Mouse (Mus musculus): Measurements from ENCODE around the gene Bap1. TPM values are rescaled to one million over a fixed set of nuclear protein-coding genes. Genes with fewer than 3 reads are reported as not detected.

The Bap1 gene
- total RNA-seq (2014; fragmentation: Nextera tagmentation) (26.4 and 47.0 TPM in 2 replicates), total RNA-seq (2017) (42.5 and 45.9 TPM in 2 replicates), polyA plus RNA-seq (2012) (65.7 and 66.3 TPM in 2 replicates)

DNA sequence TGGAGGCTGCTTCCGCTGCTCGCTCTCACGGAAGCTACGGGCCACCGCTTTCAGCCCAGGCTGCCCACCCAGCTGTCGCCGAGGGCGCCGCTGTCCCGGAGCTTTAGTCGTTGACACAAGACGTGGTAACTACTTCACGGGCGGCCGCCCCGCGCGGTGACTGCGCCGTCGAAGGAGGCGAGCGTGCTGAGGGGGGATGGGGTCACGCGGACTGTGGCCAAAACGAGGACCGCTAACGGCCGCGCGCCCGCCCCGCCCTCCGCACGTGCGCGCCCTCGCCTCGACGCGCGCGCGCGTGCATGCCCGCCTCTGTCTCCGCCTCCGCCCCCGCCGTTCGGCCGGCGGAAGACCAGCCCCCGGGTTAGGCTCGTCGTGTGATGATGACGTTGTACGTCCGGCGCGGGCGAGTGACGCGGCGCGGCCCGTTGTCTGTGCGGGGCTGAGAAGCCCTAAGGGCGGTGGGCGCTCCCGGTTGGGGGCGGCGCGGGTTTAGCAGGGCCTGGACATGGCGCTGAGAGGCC, at the start of gene Bap1, which contains the start of gene Phf7:
TSS of gene Bap1 (plus strand) at position 367 of the 521 bp plus-strand sequence.
TSS of gene Phf7 (minus strand) at position 234 of the 521 bp plus-strand sequence.
- TF ChIP-seq CTCF (IDR thresholded peaks at IDR 0.05; ENCODE audit: low read depth, low read length) (no peak), GATA1 (IDR thresholded peaks at IDR 0.05; ENCODE audit: borderline replicate concordance, low read length) (no peak), TAL1 (conservative IDR thresholded peaks at IDR 0.05; ENCODE audit: low read depth, low read length) (no peak), GATA2 (IDR thresholded peaks at IDR 0.05; ENCODE audit: borderline replicate concordance, low read depth, low read length) (no peak), POLR2AphosphoS5 (IDR thresholded peaks at IDR 0.05; ENCODE audit: insufficient replicate concordance, low read depth, low read length) (no peak)
- peak within 1 kb of the TSS; percentile 99 for H3K4me3 ChIP-seq (ENCODE audit: low read depth, low read length)
- DNase-seq (ENCODE audit: low spot score) = peak; percentile 99
- ATAC-seq (ENCODE audit: extremely low read depth, insufficient number of reproducible peaks, low FRiP score, poor library complexity, severe bottlenecking) = peak; percentile 74
- H3K4me1 ChIP-seq (ENCODE audit: insufficient read depth, low read depth, low read length) = peaks cover 44% of the 10 kb centered on the region
- H3K36me3 ChIP-seq (replicated peaks) = peaks cover 48% of the 10 kb centered on the region
- H3K27me3 ChIP-seq (ENCODE audit: insufficient read depth, low read length) = no peaks in the 10 kb centered on the region
- no peaks in the 10 kb centered on the region for H3K9me3 ChIP-seq (replicated peaks)

GRCm38 (mm10) chr14:31204844-31205243, 46.4 kb upstream of the Bap1 start:
- Histone ChIP-seq H3K9me3 (replicated peaks) (no peaks in the 10 kb centered on the region), H3K27me3 (ENCODE audit: insufficient read depth, low read length) (peaks cover 10% of the 10 kb centered on the region), H3K4me3 (ENCODE audit: low read depth, low read length) (peak overlapping the region; percentile 81; the same call in 1 of the 2 replicates), H3K4me1 (ENCODE audit: insufficient read depth, low read depth, low read length) (peaks cover 52% of the 10 kb centered on the region), H3K36me3 (replicated peaks) (peaks cover 54% of the 10 kb centered on the region)
- ATAC-seq (ENCODE audit: extremely low read depth, insufficient number of reproducible peaks, low FRiP score, poor library complexity, severe bottlenecking) (no peak), DNase-seq (ENCODE audit: low spot score) (no peak)
- TF ChIP-seq CTCF (IDR thresholded peaks at IDR 0.05; ENCODE audit: low read depth, low read length) (no peak), GATA2 (IDR thresholded peaks at IDR 0.05; ENCODE audit: borderline replicate concordance, low read depth, low read length) (no peak), TAL1 (conservative IDR thresholded peaks at IDR 0.05; ENCODE audit: low read depth, low read length) (no peak), GATA1 (IDR thresholded peaks at IDR 0.05; ENCODE audit: borderline replicate concordance, low read length) (no peak), POLR2AphosphoS5 (IDR thresholded peaks at IDR 0.05; ENCODE audit: insufficient replicate concordance, low read depth, low read length) (no peak)

- no peak for TF ChIP-seq TAL1 (conservative IDR thresholded peaks at IDR 0.05; ENCODE audit: low read depth, low read length)
- no peak for TF ChIP-seq CTCF (IDR thresholded peaks at IDR 0.05; ENCODE audit: low read depth, low read length)
- no peak for TF ChIP-seq GATA1 (IDR thresholded peaks at IDR 0.05; ENCODE audit: borderline replicate concordance, low read length)
- TF ChIP-seq GATA2 (IDR thresholded peaks at IDR 0.05; ENCODE audit: borderline replicate concordance, low read depth, low read length) = no peak
- TF ChIP-seq POLR2AphosphoS5 (IDR thresholded peaks at IDR 0.05; ENCODE audit: insufficient replicate concordance, low read depth, low read length) = no peak
- Histone ChIP-seq H3K36me3 (replicated peaks) (peaks cover 51% of the 10 kb centered on the region), H3K27me3 (ENCODE audit: insufficient read depth, low read length) (peaks cover 13% of the 10 kb centered on the region), H3K9me3 (replicated peaks) (no peaks in the 10 kb centered on the region), H3K4me3 (ENCODE audit: low read depth, low read length) (peak overlapping the region; percentile 81), H3K4me1 (ENCODE audit: insufficient read depth, low read depth, low read length) (peaks cover 50% of the 10 kb centered on the region)
- DNase-seq (ENCODE audit: low spot score) (peak; percentile 32), ATAC-seq (ENCODE audit: extremely low read depth, insufficient number of reproducible peaks, low FRiP score, poor library complexity, severe bottlenecking) (no peak)
These were observed 46.0 kb upstream of the Bap1 start for GRCm38 (mm10) chr14:31205244-31205561.

DNA sequence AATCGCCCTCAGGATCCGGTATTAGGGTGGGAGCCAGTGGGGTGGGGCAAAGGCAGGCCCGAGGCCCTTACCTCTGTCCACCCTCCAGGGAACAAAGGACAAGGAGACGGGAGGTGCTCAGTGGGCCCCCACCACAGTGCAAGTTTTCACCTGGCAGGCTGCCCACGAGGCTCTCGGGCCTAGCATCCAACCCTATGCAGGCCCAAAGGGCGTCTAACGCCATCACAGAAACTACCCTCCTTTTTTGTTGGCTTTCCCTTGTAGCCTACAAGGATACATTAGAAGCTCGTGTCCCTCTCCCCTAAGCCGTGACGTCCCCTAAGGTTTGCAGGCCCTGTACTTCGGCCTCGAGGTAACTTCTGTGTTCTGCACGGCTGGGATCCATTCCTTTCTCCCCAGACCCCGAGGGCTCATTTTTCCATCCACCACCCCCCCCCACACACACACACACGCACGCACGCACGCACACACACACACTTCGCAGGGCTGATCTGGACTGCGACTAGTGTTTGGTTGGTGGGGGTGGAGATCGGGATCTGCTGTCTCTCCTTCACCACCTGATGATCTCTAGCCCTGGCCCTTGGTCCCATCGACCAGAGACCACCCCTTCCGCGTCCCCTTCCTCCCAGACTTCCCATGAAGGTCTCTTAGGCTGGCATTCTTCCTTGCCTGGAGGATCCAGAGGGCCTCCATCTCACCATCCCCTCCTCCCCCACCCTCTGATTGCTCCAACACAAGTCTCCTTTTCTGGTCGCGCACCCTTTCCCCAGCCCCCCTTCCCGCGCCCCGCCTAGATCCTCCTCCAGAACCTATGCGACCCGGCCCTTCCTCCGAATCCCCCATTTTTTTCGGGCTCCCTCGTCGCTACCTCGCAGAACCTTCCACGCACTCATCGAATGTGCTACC, 45.4 kb upstream of the Bap1 start:
- peak; percentile 63 for DNase-seq (ENCODE audit: low spot score)
- Histone ChIP-seq H3K27me3 (ENCODE audit: insufficient read depth, low read length) (peaks cover 18% of the 10 kb centered on the region), H3K4me1 (ENCODE audit: insufficient read depth, low read depth, low read length) (peaks cover 46% of the 10 kb centered on the region), H3K4me3 (ENCODE audit: low read depth, low read length) (peak overlapping the region; percentile 81), H3K9me3 (replicated peaks) (no peaks in the 10 kb centered on the region), H3K36me3 (replicated peaks) (peaks cover 45% of the 10 kb centered on the region)
- no peak for ATAC-seq (ENCODE audit: extremely low read depth, insufficient number of reproducible peaks, low FRiP score, poor library complexity, severe bottlenecking)
- TF ChIP-seq CTCF (IDR thresholded peaks at IDR 0.05; ENCODE audit: low read depth, low read length) = no peak
- TF ChIP-seq GATA2 (IDR thresholded peaks at IDR 0.05; ENCODE audit: borderline replicate concordance, low read depth, low read length) = no peak
- TF ChIP-seq TAL1 (conservative IDR thresholded peaks at IDR 0.05; ENCODE audit: low read depth, low read length) = no peak
- no peak for TF ChIP-seq POLR2AphosphoS5 (IDR thresholded peaks at IDR 0.05; ENCODE audit: insufficient replicate concordance, low read depth, low read length)
- no peak for TF ChIP-seq GATA1 (IDR thresholded peaks at IDR 0.05; ENCODE audit: borderline replicate concordance, low read length)

GRCm38 (mm10) chr14:31206472-31206981, 44.7 kb upstream of the Bap1 start:
- H3K4me3 ChIP-seq (ENCODE audit: low read depth, low read length) = peak overlapping the region; percentile 81
- H3K9me3 ChIP-seq (replicated peaks) = no peaks in the 10 kb centered on the region
- ATAC-seq (ENCODE audit: extremely low read depth, insufficient number of reproducible peaks, low FRiP score, poor library complexity, severe bottlenecking) = peak; percentile 66
- TF ChIP-seq GATA2 (IDR thresholded peaks at IDR 0.05; ENCODE audit: borderline replicate concordance, low read depth, low read length) (no peak), TAL1 (conservative IDR thresholded peaks at IDR 0.05; ENCODE audit: low read depth, low read length) (no peak), GATA1 (IDR thresholded peaks at IDR 0.05; ENCODE audit: borderline replicate concordance, low read length) (no peak), POLR2AphosphoS5 (IDR thresholded peaks at IDR 0.05; ENCODE audit: insufficient replicate concordance, low read depth, low read length) (no peak), CTCF (IDR thresholded peaks at IDR 0.05; ENCODE audit: low read depth, low read length) (no peak)
- peak; percentile 96 for DNase-seq (ENCODE audit: low spot score)
- peaks cover 38% of the 10 kb centered on the region for H3K36me3 ChIP-seq (replicated peaks)
- H3K27me3 ChIP-seq (ENCODE audit: insufficient read depth, low read length) = peaks cover 23% of the 10 kb centered on the region
- peaks cover 46% of the 10 kb centered on the region for H3K4me1 ChIP-seq (ENCODE audit: insufficient read depth, low read depth, low read length)

Data from G1E (cell line).